Mouse (Mus musculus) myocyte (in vitro differentiated cells): ENCODE measurements around the gene Vps13c. TPM values are rescaled to one million over a fixed set of nuclear protein-coding genes. Genes with fewer than 3 reads are reported as not detected.

ENCODE experiments used
- H3K27me3 ChIP-seq: one replicate; pipeline ENCODE4 v1.6.1; 2011; ENCODE audit not compliant: control insufficient read depth, insufficient read depth, insufficient read length
- H3K36me3 ChIP-seq: one replicate; pipeline ENCODE4 v1.6.1; 2011; ENCODE audit not compliant: control insufficient read depth, insufficient read depth
- H3K4me2 ChIP-seq: one replicate; pipeline ENCODE4 v1.6.1; 2011; ENCODE audit warnings: low read depth, control low read depth
- H3K4me3 ChIP-seq: one replicate; pipeline ENCODE4 v1.5.1; 2011; ENCODE audit warnings: mild to moderate bottlenecking, control low read depth, moderate library complexity
- H3K79me2 ChIP-seq: one replicate; pipeline ENCODE4 v1.6.1; 2011; ENCODE audit not compliant: control insufficient read depth, insufficient read depth
- H3ac ChIP-seq: one replicate; pipeline ENCODE4 v1.6.1; 2011; ENCODE audit not compliant: control insufficient read depth, insufficient read length
- CEBPB ChIP-seq: IDR thresholded peaks from 2 replicates; pipeline ENCODE4 v1.6.1; 2011; ENCODE audit warnings: mild to moderate bottlenecking, moderate library complexity; ENCODE audit not compliant: poor library complexity, insufficient read depth, severe bottlenecking
- E2F4 ChIP-seq: IDR thresholded peaks from one replicate; pipeline ENCODE4 v1.6.1; 2011; ENCODE audit warnings: mild to moderate bottlenecking, control low read depth, moderate library complexity; ENCODE audit not compliant: insufficient read depth
- MAX ChIP-seq: IDR thresholded peaks from one replicate; pipeline ENCODE4 v1.6.1; 2011; ENCODE audit warnings: low read depth, mild to moderate bottlenecking, control low read depth
- MYOD1 ChIP-seq, 3 experiments: IDR thresholded peaks; one replicate each; pipeline ENCODE4 v1.6.1; 2011; ENCODE audit warnings: control low read depth in 2 of 3, low read depth in 2 of 3, mild to moderate bottlenecking in 2 of 3, moderate library complexity in 1 of 3; ENCODE audit not compliant: insufficient read length in 2 of 3, control insufficient read depth in 1 of 3
- MYOG ChIP-seq, 3 experiments: IDR thresholded peaks; one replicate each; pipeline ENCODE4 v1.6.1; 2011; ENCODE audit warnings: control low read depth in 2 of 3, low read depth in 2 of 3, mild to moderate bottlenecking in 2 of 3; ENCODE audit not compliant: insufficient read length in 2 of 3, control insufficient read depth in 1 of 3, insufficient read depth in 1 of 3
- POLR2A ChIP-seq: IDR thresholded peaks from one replicate; pipeline ENCODE4 v1.6.1; 2011; ENCODE audit warnings: low read depth, mild to moderate bottlenecking, control low read depth, moderate library complexity; ENCODE audit not compliant: insufficient read length
- POLR2AphosphoS2 ChIP-seq: IDR thresholded peaks from one replicate; pipeline ENCODE4 v1.6.1; 2011; ENCODE audit warnings: low read depth, control low read depth; ENCODE audit not compliant: insufficient read length
- REST ChIP-seq: IDR thresholded peaks from one replicate; pipeline ENCODE4 v1.6.1; 2011; ENCODE audit warnings: mild to moderate bottlenecking, control low read depth, moderate library complexity; ENCODE audit not compliant: insufficient read depth, insufficient read length
- SRF ChIP-seq: IDR thresholded peaks from one replicate; pipeline ENCODE4 v1.6.1; 2011; ENCODE audit warnings: low read depth; ENCODE audit not compliant: control insufficient read depth, insufficient read length
- TCF12 ChIP-seq: IDR thresholded peaks from one replicate; pipeline ENCODE4 v1.6.1; 2011; ENCODE audit warnings: mild to moderate bottlenecking, control low read depth; ENCODE audit not compliant: poor library complexity, insufficient read depth, severe bottlenecking
- TCF3 ChIP-seq: IDR thresholded peaks from one replicate; pipeline ENCODE4 v1.6.1; 2011; ENCODE audit warnings: low read depth, control low read depth; ENCODE audit not compliant: insufficient read length
- USF1 ChIP-seq: IDR thresholded peaks from one replicate; pipeline ENCODE4 v1.6.1; 2011; ENCODE audit warnings: low read depth, mild to moderate bottlenecking, control low read depth, moderate library complexity
- polyA plus RNA-seq: library from polyadenylated mRNA; unstranded; fragments of >200 nt; fragmentation: generic; extraction: Trizol; gene quantifications from one replicate; pipeline ENCODE4 v1.2.1, GENCODE M21; 2012; ENCODE audit warnings: missing spikeins

The Vps13c gene
- polyA plus RNA-seq, 1 experiment, result 7.3 TPM

DNA sequence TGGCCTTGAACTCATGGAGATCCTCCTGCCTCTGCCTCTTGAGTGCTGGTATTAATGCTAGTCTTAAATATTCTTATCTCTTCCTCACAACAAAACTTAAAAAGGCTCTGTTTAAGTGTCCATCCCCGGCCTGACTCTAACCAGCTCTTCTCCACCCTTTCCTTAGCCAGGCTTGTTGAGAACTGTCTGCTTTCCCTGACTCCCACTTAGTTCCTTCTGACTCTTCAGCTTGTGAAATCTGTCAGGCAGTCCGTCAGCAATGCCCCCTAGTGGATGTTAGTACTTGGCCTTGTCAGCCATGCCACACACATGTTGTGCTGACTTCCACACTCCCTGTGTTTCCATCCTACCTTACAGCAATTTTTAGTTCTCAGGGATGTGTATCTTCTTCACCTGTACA is 35.1 kb downstream of the Vps13c start:
- H3K27me3 ChIP-seq, result no peaks in the 10 kb centered on the region
- no peak for TF ChIP-seq CEBPB
- no peak for TF ChIP-seq TCF12
- no peak for TF ChIP-seq TCF3
- TF ChIP-seq USF1, result no peak
- TF ChIP-seq MYOG (IDR thresholded peaks at IDR 0.05; ENCODE audit: control insufficient read depth in 1 of 3, insufficient read depth in 1 of 3, insufficient read length in 2 of 3, low read depth in 2 of 3), result no peak
- TF ChIP-seq POLR2A, result no peak
- TF ChIP-seq REST, result no peak
- no peak for TF ChIP-seq SRF

DNA sequence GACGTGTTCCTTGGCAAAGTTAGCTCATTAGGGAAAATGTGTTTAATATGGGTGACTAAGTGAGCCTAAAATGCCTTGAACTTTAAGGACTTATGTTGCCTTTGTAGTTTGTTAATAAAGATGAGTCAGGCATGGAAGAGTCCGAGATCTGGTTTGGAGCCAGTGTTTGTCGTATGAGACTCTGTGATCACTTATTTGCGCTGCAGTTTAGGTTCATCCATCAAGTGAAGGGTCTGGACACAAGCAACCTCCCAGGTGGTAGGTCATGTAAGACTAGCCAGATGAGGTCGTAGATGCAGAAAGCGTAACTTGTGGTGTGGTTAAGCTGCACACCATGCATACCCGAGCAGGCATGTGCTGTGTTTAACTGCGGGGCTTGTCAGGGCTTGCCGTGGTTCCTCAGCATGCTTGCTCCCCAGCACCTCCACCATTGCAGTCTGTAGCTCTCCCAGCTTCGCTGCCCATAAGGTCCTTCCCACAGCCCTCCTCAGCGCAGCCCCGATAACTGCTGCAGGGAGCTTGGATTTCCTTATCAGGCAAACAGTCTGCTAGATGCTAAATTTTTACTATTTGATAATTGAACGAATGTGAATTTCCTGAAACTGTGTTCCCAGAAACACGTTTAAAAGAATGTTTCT is 37.0 kb downstream of the Vps13c start:
- no peak overlapping the region for H3K4me2 ChIP-seq
- no peaks in the 10 kb centered on the region for H3K27me3 ChIP-seq
- peaks cover 9% of the 10 kb centered on the region for H3K36me3 ChIP-seq
- no peaks in the 10 kb centered on the region for H3K79me2 ChIP-seq
- no peak overlapping the region for H3ac ChIP-seq
- TF ChIP-seq MAX (no peak), MYOG (IDR thresholded peaks at IDR 0.05; ENCODE audit: control insufficient read depth in 1 of 3, insufficient read depth in 1 of 3, insufficient read length in 2 of 3, low read depth in 2 of 3) (no peak)
- H3K4me3 ChIP-seq, result no peak overlapping the region

More for the DNA sequence above, 35.1 kb downstream of the Vps13c start:
- H3K36me3 ChIP-seq, result peaks cover 6% of the 10 kb centered on the region
- H3K4me2 ChIP-seq, result no peak overlapping the region
- no peaks in the 10 kb centered on the region for H3K79me2 ChIP-seq
- no peak overlapping the region for H3K4me3 ChIP-seq
- no peak overlapping the region for H3ac ChIP-seq

DNA sequence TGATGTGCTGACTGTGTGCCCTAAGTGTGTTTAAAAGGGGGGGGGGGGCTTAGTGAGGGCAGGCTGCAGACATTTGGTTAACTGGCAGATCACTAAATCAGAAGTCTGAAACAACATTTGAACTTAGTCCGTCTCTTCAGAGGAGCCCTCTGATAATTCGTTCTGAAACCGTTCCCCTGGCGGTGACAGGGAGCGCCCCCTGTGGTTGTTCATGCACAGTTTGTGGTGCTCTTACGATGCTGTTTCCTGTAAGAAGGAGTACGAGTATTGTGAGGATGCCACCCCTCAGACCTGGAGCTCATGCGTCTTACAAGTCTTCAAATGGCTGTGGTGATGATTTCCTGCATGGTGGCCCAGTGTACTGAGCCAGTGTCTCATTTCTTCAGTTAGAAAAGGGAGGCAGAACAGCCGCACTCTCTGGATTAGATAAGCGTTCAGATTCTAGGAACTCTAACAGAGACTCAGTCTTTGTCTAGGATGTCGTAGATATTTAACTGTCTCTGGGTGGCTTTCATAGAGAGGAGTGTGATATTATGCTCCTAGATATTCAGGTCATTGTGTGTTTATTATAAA is 38.1 kb downstream of the Vps13c start:
- TF ChIP-seq TCF3 (no peak), MYOG (IDR thresholded peaks at IDR 0.05; ENCODE audit: control insufficient read depth in 1 of 3, insufficient read depth in 1 of 3, insufficient read length in 2 of 3, low read depth in 2 of 3) (no peak), REST (no peak), POLR2A (no peak), MYOD1 (IDR thresholded peaks at IDR 0.05; ENCODE audit: control insufficient read depth in 1 of 3, insufficient read length in 2 of 3, low read depth in 2 of 3) (no peak), MAX (no peak), POLR2AphosphoS2 (no peak), SRF (no peak), E2F4 (no peak), USF1 (no peak), TCF12 (no peak)

DNA sequence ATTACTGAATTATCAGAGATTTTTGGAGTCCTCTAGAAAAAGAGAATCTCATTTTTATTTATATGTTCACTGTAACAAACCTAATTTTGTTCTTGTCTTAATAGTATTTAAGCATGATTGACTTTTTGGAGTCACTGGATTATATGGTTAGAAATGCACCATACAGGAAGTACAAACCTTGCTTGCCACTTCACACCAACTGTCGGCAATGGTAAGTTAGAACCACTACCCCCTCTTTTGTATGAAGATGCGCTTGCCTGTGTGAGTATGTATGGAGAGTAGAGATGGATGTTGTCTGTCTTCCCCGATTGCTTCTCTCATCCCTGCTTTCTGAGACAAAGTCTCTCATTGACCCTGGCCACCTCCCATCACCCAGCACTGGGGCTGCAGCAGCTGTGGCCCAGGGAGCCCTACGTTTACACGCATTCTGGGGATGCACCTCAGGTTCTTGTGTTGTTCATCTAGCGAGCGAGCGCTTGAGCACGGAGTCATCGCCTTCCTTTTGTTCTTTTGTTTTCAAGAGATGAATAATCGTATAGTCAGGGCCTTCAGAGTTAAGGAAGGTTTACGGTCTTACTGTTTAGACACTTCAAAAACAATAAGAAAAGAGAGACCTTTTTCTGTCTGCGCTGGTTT is 43.3 kb downstream of the Vps13c start:
- H3K79me2 ChIP-seq, result no peaks in the 10 kb centered on the region
- H3K27me3 ChIP-seq, result no peaks in the 10 kb centered on the region
- no peak overlapping the region for H3K4me3 ChIP-seq
- peaks cover 12% of the 10 kb centered on the region for H3K36me3 ChIP-seq
- H3ac ChIP-seq, result no peak overlapping the region
- no peak overlapping the region for H3K4me2 ChIP-seq
- no peak for TF ChIP-seq POLR2AphosphoS2
- no peak for TF ChIP-seq E2F4

More for the DNA sequence above, 38.1 kb downstream of the Vps13c start:
- Histone ChIP-seq H3ac (no peak overlapping the region), H3K79me2 (no peaks in the 10 kb centered on the region), H3K36me3 (peaks cover 9% of the 10 kb centered on the region), H3K4me3 (no peak overlapping the region), H3K4me2 (no peak overlapping the region), H3K27me3 (no peaks in the 10 kb centered on the region)

DNA sequence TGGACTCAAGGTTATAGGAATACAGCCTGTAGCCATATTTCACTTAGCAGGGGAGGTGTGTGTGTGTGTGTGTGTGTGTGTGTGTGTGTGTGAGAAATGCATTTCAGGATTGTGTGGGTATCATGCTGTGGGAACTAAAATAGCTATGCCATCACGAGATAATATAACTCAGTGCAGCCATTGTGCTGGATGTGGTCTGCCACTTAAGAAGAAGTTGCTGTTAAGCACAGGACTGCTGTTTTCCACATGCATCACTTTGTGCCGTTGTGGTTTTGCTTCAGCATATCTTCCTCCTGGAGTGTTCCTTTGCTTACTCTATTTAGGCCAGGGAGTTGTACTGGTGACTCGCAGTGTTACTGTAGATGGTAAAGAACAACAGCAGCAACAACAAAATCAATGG is 43.9 kb downstream of the Vps13c start:
- TF ChIP-seq USF1 (no peak), REST (no peak), POLR2A (no peak)
- H3K79me2 ChIP-seq, result no peaks in the 10 kb centered on the region
- H3K36me3 ChIP-seq, result peaks cover 12% of the 10 kb centered on the region
- H3K4me2 ChIP-seq, result no peak overlapping the region
- H3K4me3 ChIP-seq, result no peak overlapping the region
- no peak overlapping the region for H3ac ChIP-seq
- H3K27me3 ChIP-seq, result no peaks in the 10 kb centered on the region
